Mouse (Mus musculus): ENCODE measurements around the gene Ybx2.

Ybx2 gene

GRCm38 (mm10) chr11:69961841-69962240 is 26.2 kb downstream of the Ybx2 start:
- DNase-seq (ENCODE audit: low spot score in 2 of 2), result no peak

DNA sequence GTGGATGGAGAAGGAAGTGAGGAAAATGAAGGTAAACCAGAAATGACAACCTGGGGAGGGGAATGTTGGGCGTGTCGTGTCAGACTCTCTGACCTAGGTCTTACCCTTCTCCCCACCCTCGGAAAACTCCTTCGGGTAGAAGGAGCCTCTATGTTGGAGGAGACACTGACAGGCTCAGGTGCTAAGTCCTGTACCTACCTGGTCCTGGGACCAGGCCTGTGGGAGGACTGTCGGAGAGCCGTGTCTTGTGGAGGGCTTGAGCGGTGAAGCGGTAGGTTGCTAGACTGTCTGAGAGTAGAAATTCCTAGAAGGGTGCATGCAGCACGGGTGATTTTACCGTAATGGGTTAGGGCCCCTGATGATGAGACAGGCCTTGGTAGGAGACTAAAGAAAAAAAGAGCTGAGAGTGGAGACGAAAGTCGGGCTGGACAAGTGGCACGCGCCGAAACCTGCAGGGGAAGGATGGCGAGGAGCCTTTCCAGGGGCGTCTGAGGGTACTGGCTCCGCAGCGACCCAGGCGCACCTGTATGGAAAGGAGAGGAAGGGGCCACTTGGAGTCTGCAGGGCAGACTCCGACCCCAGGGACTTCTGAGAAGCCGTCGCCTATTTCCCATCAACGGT is 29.2 kb downstream of the Ybx2 start, which contains the start of gene Cldn7:
TSS of gene Cldn7 (plus strand) at position 130 of the 621 bp plus-strand sequence.
- no peak for DNase-seq (ENCODE audit: low spot score in 2 of 2)

DNA sequence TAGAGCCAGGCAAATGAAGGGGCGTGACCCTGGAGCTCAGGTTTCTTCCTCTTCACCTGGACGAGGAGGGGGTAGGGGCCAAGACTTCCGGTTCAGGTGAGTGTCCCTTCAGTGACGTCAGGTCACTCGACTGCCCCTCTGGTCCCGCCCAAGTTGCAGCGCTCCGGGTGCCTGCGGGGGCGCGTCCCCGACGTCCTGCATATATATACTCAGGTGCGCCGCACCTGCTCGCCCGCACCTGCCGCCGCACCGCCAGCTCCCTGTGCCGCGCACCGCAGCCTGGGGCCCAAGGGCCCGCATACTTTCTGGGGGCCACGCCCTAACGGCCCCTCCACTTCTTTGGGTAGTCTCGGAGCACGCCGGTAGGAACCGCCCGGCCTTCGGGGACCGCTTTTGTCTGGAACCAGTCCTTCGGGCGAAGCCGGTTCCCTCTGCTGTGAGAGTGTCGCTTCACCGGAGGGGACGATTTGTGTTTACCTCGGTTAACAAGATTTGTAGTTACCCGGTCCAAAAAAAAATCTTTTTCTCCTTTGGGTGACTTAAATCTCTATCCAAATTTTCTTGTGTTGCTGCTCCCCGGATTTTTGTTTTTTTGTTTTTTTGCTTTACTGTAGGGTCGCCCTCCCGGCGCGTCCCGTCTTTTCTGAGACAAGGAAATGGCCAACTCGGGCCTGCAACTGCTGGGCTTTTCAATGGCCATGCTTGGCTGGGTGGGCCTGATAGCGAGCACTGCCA is 29.8 kb downstream of the Ybx2 start:
- DNase-seq (ENCODE audit: low spot score in 2 of 2), result no peak

DNA sequence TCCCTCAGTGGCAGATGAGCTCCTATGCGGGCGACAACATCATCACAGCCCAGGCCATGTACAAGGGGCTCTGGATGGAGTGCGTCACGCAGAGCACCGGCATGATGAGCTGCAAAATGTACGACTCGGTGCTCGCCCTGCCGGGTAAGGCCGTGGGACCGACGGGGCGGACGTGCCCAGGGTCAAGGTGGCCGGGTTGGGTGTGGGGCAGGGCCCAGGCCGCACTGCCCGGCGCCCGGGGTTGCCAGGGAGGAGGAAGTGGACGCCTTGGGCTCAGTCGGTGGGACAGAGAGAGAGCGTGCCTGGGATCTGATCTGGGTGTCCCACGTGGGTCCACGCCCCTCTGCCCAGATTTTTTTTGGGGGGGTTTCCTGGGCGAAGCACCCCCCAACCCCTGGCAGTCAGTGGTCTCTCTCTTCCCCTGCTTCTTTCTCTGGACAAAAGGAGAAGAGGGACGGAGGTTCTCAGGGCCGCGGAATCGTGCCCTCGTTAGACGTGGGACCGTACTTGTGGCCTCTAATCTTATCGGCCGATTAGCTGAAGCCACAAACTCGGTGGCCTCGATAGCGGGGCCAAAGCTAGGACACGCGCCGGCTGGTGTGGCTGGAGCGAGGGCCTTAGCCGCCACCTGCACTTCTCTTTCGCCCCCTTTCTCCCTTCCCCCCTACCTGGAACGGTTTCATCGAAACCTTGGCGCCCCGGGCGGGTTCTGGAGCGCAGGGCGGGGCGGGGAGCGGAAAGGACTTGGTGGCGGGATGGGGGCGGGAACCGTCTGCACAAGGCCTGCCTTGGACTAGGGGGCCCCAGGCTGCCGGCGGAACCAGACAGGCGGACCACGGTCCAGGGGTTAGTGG is 30.6 kb downstream of the Ybx2 start:
- no peak for DNase-seq (ENCODE audit: low spot score in 2 of 2)

DNA sequence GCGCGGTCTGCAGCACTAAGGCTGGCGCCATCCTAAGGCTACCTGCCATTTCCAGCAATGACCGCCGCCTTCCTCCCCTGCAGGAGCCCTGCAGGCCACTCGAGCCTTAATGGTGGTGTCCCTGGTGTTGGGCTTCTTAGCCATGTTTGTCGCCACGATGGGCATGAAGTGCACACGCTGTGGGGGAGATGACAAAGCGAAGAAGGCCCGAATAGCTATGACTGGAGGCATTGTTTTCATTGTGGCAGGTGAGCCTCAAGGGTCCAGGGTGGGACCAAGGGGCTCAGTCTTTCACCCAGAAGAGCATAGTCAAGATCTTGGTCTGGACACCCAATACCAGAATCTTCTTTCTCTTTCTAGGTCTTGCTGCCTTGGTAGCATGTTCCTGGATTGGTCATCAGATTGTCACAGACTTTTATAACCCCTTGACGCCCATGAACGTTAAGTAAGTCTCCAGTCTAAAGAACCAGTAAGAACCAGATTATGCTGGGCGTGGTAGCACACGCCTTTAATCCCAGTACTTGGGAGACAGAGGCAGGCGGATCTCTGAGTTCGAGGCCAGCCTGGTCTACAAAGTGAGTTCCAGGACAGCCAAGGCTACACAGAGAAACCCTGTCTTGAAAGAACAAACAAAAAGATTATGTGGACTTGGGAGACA is 31.4 kb downstream of the Ybx2 start:
- no peak for DNase-seq (ENCODE audit: low spot score in 2 of 2)

DNA sequence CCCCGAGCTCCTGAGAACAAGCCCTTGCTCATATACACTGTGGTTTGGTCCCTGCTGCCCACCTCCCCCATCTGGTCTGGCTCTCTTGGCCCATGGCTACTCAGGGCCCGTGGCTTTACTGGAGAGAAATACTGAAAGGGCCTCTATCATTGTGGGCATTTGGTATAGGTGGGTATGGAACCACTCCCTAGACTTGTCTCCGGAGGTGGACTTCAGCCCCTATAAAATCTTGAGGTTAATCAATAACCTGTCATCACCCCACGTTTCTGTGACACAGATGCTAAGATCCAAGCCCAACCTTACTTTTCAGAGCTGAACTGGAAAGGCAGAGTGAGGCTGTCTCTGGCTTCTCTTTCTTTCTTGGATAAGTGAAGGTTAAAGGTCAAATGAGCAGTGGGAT is 33.2 kb downstream of the Ybx2 start:
- DNase-seq (ENCODE audit: low spot score in 2 of 2), result no peak

GRCm38 (mm10) chr11:69970222-69970621 is 34.6 kb downstream of the Ybx2 start:
- no peak for DNase-seq (ENCODE audit: low spot score in 2 of 2)

- no peak for DNase-seq (ENCODE audit: low spot score in 2 of 2)
Measured at GRCm38 (mm10) chr11:69970775-69971174, 35.2 kb downstream of the Ybx2 start.

GRCm38 (mm10) chr11:69974907-69975306 is 39.3 kb downstream of the Ybx2 start:
- DNase-seq (ENCODE audit: low spot score in 2 of 2), result no peak

- DNase-seq (ENCODE audit: low spot score in 2 of 2), result no peak
Measured at GRCm38 (mm10) chr11:69976271-69976670, 40.7 kb downstream of the Ybx2 start.

- DNase-seq (ENCODE audit: low spot score in 2 of 2), result no peak
Measured at GRCm38 (mm10) chr11:69979827-69980195, 44.2 kb downstream of the Ybx2 start.

- DNase-seq (ENCODE audit: low spot score in 2 of 2), result peak; percentile 99
Measured at GRCm38 (mm10) chr11:69980196-69981140, 44.9 kb downstream of the Ybx2 start.

DNA sequence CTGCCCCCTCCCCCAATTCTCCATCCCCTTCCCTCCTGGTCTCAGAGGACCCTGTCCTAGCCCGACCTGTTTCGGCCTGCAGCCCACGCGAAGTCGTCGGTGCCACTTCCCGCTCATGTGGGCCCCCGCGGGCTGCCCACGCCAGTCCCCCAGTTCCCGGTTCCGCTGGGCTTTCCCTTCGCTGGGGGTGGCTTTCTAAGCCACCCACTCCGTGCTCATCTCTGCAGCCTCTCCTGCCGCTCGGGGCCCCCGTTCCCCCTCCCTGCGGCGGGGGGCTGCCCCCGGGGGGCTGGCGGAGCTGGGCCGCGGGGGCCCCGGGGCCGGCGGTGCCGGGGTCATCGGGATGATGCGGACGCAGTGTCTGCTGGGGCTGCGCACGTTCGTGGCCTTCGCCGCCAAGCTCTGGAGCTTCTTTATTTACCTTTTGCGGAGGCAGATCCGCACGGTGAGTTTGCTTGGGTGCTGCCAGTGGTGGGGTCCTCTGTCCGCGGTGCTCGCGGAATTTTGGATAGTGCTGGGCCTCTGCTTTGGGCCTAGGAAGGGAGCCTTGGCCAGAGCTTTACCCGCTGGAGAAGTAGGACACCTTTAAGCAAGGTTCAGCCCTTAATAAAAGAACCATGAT is 45.7 kb downstream of the Ybx2 start, which contains the start of gene Ctdnep1:
TSS of gene Ctdnep1 (plus strand) at position 16 of the 622 bp plus-strand sequence.
- no peak for DNase-seq (ENCODE audit: low spot score in 2 of 2)

- no peak for DNase-seq (ENCODE audit: low spot score in 2 of 2)
Measured at GRCm38 (mm10) chr11:69982225-69982624, 46.6 kb downstream of the Ybx2 start, which contains the start of gene Elp5. Gene Elp5 (minus strand): TSS chr11:69982517.

DNA sequence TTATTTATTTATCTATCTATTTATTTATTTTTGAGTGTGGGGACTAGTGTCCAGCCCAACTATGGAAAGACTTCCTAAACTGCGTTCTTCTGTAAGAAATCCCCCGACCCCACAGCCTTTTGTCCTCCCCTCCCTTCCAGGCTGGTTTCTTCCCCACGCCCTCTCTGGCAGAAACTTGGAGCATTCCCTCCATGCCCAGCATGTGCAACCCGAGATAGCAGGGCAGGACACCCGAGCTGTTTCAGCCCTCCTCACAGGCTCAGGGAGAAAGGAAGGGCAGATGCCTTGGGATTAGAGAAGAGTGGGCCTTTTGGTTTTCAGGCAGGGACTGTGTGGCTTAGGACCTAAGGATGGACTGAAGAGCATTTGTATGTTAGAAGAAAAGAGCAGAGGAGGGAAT is 47.3 kb downstream of the Ybx2 start:
- DNase-seq (ENCODE audit: low spot score in 2 of 2), result no peak

DNA sequence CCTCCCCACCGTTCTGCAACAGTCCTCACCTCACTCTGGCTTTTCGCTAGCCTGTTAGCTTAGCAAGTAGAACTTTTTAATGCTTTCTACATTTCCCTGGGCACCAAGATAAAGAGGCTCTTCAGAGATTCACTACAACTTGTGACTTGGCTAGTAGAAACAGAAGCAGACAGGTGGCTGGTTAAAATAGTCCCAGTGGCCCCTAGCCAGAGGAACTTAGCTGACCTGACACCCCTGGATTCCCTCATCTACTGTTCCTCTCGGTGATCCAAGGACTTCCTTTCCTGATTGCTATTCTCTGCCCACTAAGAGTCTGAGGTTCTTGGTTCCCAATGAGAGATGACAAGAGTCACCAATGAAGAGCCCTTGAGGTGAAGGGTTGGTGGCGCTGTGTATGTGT is 47.8 kb downstream of the Ybx2 start:
- DNase-seq (ENCODE audit: low spot score in 2 of 2), result no peak

GRCm38 (mm10) chr11:69984431-69984830 is 48.8 kb downstream of the Ybx2 start:
- no peak for DNase-seq (ENCODE audit: low spot score in 2 of 2)

DNA sequence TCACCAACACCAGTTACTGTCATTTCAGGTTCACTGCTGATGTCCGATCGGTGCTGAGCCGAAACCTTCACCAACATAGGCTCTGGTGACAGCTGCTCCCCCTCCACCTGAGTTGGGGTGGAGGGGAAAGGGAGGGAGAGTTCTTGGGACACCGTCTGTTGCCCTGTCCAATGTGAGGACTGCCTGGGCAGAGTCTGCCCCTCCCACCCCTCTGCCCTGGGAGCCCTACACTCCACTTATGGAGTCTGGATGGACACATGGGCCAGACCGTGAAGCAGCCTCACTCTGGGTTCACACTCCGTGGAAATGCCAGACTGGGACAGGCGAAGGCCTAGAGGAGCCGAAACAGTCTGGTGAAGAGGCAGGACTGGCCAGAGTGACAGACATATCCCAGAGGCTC is 54.4 kb downstream of the Ybx2 start:
- DNase-seq (ENCODE audit: low spot score in 2 of 2), result no peak
